Comparison of ENCODE assay signal across 8 mouse cellular contexts in genomic region chr10:94129680-94130119, GRCm38 (mm10). TPM values are rescaled to one million over a fixed set of nuclear protein-coding genes. Genes with fewer than 3 reads are reported as not detected.
DNase-seq lines count a peak whose midpoint lies in the region; ATAC-seq and TF ChIP-seq lines count a peak whose summit lies in the region.

No protein-coding gene starts in this region.

- 10% methylated on average over 9 of the region's 9 CpGs for WGBS in forebrain, postnatal 0 days
- WGBS in lung, postnatal 0 days, result 28% methylated on average over 9 of the region's 9 CpGs

- TF ChIP-seq EP300 in lung, postnatal 0 days (IDR thresholded peaks at IDR 0.05), result peak; percentile 59; the same call in 1 of the 2 replicates

- peak; percentile 95 for ATAC-seq in forebrain, postnatal 0 days
- peak; percentile 84 for ATAC-seq in lung, postnatal 0 days

- peak; percentile 80 for DNase-seq in MN1 (ENCODE audit: low spot score)
- peak; percentile 46 for DNase-seq in adipocyte (ENCODE audit: low spot score)
- peak; percentile 94 for DNase-seq in forebrain, postnatal 0 days
- peak; percentile 3 to 39 for DNase-seq in kidney, postnatal 25 days
- peak; percentile 81 for DNase-seq in lung, postnatal 0 days (ENCODE audit: low spot score)
- DNase-seq in right cerebral cortex, postnatal 14 days, result peak; percentile 30
- no peak for DNase-seq in c-Kit-positive CD71-positive TER-119-positive erythroid progenitor cells, embryonic 14.5 days (ENCODE audit: low spot score)
- DNase-seq in gastrocnemius, adult 18-20 months (ENCODE audit: low spot score), result no peak

- H3K27me3 ChIP-seq in forebrain, postnatal 0 days (ENCODE audit: insufficient read depth, low read length), result no peaks in the 10 kb centered on the region
- H3K27me3 ChIP-seq in lung, postnatal 0 days (replicated peaks; ENCODE audit: insufficient read depth, low read length), result no peaks in the 10 kb centered on the region

- no peaks in the 10 kb centered on the region for H3K9me3 ChIP-seq in forebrain, postnatal 0 days (ENCODE audit: low read length)
- H3K9me3 ChIP-seq in lung, postnatal 0 days (ENCODE audit: low read length), result no peaks in the 10 kb centered on the region

- no peak for TF ChIP-seq CTCF in forebrain, postnatal 0 days (IDR thresholded peaks at IDR 0.05; ENCODE audit: low read depth)
- no peak for TF ChIP-seq CTCF in lung, postnatal 0 days (IDR thresholded peaks at IDR 0.05)

- H3K36me3 ChIP-seq in forebrain, postnatal 0 days (ENCODE audit: insufficient read depth), result no peaks in the 10 kb centered on the region
- no peaks in the 10 kb centered on the region for H3K36me3 ChIP-seq in lung, postnatal 0 days (ENCODE audit: insufficient read depth, low read length)

- H3K4me2 ChIP-seq in forebrain, postnatal 0 days (ENCODE audit: low read depth), result no peak overlapping the region
- H3K4me2 ChIP-seq in lung, postnatal 0 days (replicated peaks; ENCODE audit: low read depth, low read length), result no peak overlapping the region

- H3K4me3 ChIP-seq in forebrain, postnatal 0 days (ENCODE audit: low read depth, low read length), result no peak overlapping the region
- H3K4me3 ChIP-seq in lung, postnatal 0 days (ENCODE audit: low read depth, low read length), result no peak overlapping the region

- peaks cover 10% of the 10 kb centered on the region; the same call in 1 of the 2 replicates for H3K4me1 ChIP-seq in forebrain, postnatal 0 days (ENCODE audit: insufficient read depth)
- H3K4me1 ChIP-seq in lung, postnatal 0 days (ENCODE audit: insufficient read depth, low read depth, low read length), result peaks cover 5% of the 10 kb centered on the region; the same call in 1 of the 2 replicates

- peak overlapping the region; percentile 66 for H3K27ac ChIP-seq in forebrain, postnatal 0 days (ENCODE audit: low read depth, low read length)
- 0 out of 2 replicates have a peak overlapping the region, but pooled peaks have one; percentile 16 for H3K27ac ChIP-seq in lung, postnatal 0 days (ENCODE audit: low read length)

- no peak overlapping the region for H3K9ac ChIP-seq in forebrain, postnatal 0 days
- H3K9ac ChIP-seq in lung, postnatal 0 days (replicated peaks; ENCODE audit: low read depth), result no peak overlapping the region

RNA-seq across cellular contexts. Expression of gene Nr2c1, which starts 18.1 kb away (rescaled TPM):
- total RNA-seq in forebrain, postnatal 0 days (2014; rRNA removed), result 4.8 and 8.4 TPM in 2 replicates
- polyA plus RNA-seq in forebrain, postnatal 0 days (2015; fragmentation: Nextera tagmentation; extraction: Ambion mirVana), result 2.6 and 3.2 TPM in 2 replicates
- polyA plus RNA-seq in lung, postnatal 0 days (2015; fragmentation: Nextera tagmentation; extraction: Ambion mirVana), result 5.4 TPM in 2 replicates
- 1 to 10 TPM; 5.6 to 6.3 TPM for total RNA-seq in gastrocnemius, adult 18-20 months (2021)

Comparison
In these comparisons a context has a peak if more than half of its experiments do, and no peak if none do; other contexts are left out.
1. DNase-seq: peak in MN1 (single experiment), adipocyte (single experiment), forebrain, postnatal 0 days (single experiment), kidney, postnatal 25 days (2 of 2), lung, postnatal 0 days (single experiment) and right cerebral cortex, postnatal 14 days (single experiment); none in c-Kit-positive CD71-positive TER-119-positive erythroid progenitor cells, embryonic 14.5 days (single experiment) and gastrocnemius, adult 18-20 months (single experiment).